Mouse (Mus musculus): ENCODE data around the gene Rassf6. TPM values are rescaled to one million over a fixed set of nuclear protein-coding genes. Genes with fewer than 3 reads are reported as not detected.
A peak's percentile ranks its signal among the peaks of the same experiment; 100 is the strongest.

Rassf6 gene
- total and polyA plus RNA-seq, 2 experiments = 3.9 to 30.1 TPM

DNA sequence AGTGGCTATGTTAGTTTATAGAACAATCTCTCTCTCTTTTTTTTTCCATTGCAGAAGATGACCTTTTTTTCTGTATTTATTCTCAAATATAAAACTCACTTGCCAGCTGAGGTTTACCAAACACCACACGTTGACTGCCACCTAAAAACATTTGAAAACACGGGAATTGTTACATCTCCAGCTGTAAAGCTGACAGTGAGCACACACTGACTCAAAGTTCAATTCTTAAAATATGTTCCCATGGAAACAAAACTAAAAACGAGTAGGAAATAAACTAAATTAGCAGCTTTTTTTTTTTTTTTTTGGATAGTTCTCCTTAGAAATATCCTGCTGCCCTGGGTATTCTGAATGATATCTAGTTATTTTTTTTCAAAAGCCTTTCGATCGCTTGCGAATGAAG, 75.3 kb downstream of the Rassf6 start:
- no peak for TF ChIP-seq CTCF (IDR thresholded peaks at IDR 0.05; ENCODE audit: low read depth, low read length)
- no peak for TF ChIP-seq POLR2A (IDR thresholded peaks at IDR 0.05; ENCODE audit: extremely low read depth, insufficient read depth, low read length)
- no peak for DNase-seq (ENCODE audit: extremely low read depth, low read depth, low spot score)
- WGBS = 52% methylated on average over 6 of the region's 6 CpGs

GRCm38 (mm10) chr5:90564161-90564560, 76.3 kb downstream of the Rassf6 start:
- WGBS = 37% methylated on average over 4 of the region's 4 CpGs
- Histone ChIP-seq H3K27ac (replicated peaks; ENCODE audit: insufficient read depth, low read depth, low read length) (peak overlapping the region; percentile 32), H3K79me2 (ENCODE audit: control insufficient read depth, insufficient read depth, low read length) (0 out of 2 replicates have a peak, but pooled peaks cover 3% of the 10 kb centered on the region), H3K9ac (ENCODE audit: low read depth, low read length) (no peak overlapping the region), H3K36me3 (ENCODE audit: control insufficient read depth, insufficient read depth, low read length) (peaks cover 6% of the 10 kb centered on the region; the same call in 1 of the 2 replicates), H3K4me1 (ENCODE audit: control insufficient read depth, insufficient read depth, low read length) (peaks cover 18% of the 10 kb centered on the region), H3K4me3 (ENCODE audit: insufficient read depth, low read depth, low read length) (no peak overlapping the region), H3K27me3 (ENCODE audit: control insufficient read depth, insufficient read depth, low read length) (no peaks in the 10 kb centered on the region)
- TF ChIP-seq CTCF (IDR thresholded peaks at IDR 0.05; ENCODE audit: low read depth, low read length) (no peak), POLR2A (IDR thresholded peaks at IDR 0.05; ENCODE audit: extremely low read depth, insufficient read depth, low read length) (no peak)
- no peak for DNase-seq (ENCODE audit: extremely low read depth, low read depth, low spot score)

More for the DNA sequence above, 75.3 kb downstream of the Rassf6 start:
- Histone ChIP-seq H3K9ac (ENCODE audit: low read depth, low read length) (no peak overlapping the region), H3K36me3 (ENCODE audit: control insufficient read depth, insufficient read depth, low read length) (peaks cover 13% of the 10 kb centered on the region), H3K4me1 (ENCODE audit: control insufficient read depth, insufficient read depth, low read length) (peaks cover 21% of the 10 kb centered on the region), H3K27me3 (ENCODE audit: control insufficient read depth, insufficient read depth, low read length) (no peaks in the 10 kb centered on the region), H3K79me2 (ENCODE audit: control insufficient read depth, insufficient read depth, low read length) (0 out of 2 replicates have a peak, but pooled peaks cover 3% of the 10 kb centered on the region), H3K4me3 (ENCODE audit: insufficient read depth, low read depth, low read length) (no peak overlapping the region), H3K27ac (replicated peaks; ENCODE audit: insufficient read depth, low read depth, low read length) (no peak overlapping the region; the same call in 1 of the 2 replicates)

- Histone ChIP-seq H3K4me3 (ENCODE audit: insufficient read depth, low read depth, low read length) (peak overlapping the region; percentile 0; the same call in 1 of the 2 replicates), H3K79me2 (ENCODE audit: control insufficient read depth, insufficient read depth, low read length) (0 out of 2 replicates have a peak, but pooled peaks cover 3% of the 10 kb centered on the region), H3K4me1 (ENCODE audit: control insufficient read depth, insufficient read depth, low read length) (peaks cover 17% of the 10 kb centered on the region), H3K9ac (ENCODE audit: low read depth, low read length) (peak overlapping the region; percentile 32), H3K27me3 (ENCODE audit: control insufficient read depth, insufficient read depth, low read length) (no peaks in the 10 kb centered on the region), H3K36me3 (ENCODE audit: control insufficient read depth, insufficient read depth, low read length) (peaks cover 6% of the 10 kb centered on the region; the same call in 1 of the 2 replicates), H3K27ac (replicated peaks; ENCODE audit: insufficient read depth, low read depth, low read length) (peak overlapping the region; percentile 55)
- peak; percentile 61 for DNase-seq (ENCODE audit: extremely low read depth, low read depth, low spot score)
- TF ChIP-seq POLR2A (IDR thresholded peaks at IDR 0.05; ENCODE audit: extremely low read depth, insufficient read depth, low read length) (no peak), CTCF (IDR thresholded peaks at IDR 0.05; ENCODE audit: low read depth, low read length) (no peak)
- WGBS = 33% methylated on average over 4 of the region's 4 CpGs
These were observed 77.6 kb downstream of the Rassf6 start for GRCm38 (mm10) chr5:90562880-90563279.

DNA sequence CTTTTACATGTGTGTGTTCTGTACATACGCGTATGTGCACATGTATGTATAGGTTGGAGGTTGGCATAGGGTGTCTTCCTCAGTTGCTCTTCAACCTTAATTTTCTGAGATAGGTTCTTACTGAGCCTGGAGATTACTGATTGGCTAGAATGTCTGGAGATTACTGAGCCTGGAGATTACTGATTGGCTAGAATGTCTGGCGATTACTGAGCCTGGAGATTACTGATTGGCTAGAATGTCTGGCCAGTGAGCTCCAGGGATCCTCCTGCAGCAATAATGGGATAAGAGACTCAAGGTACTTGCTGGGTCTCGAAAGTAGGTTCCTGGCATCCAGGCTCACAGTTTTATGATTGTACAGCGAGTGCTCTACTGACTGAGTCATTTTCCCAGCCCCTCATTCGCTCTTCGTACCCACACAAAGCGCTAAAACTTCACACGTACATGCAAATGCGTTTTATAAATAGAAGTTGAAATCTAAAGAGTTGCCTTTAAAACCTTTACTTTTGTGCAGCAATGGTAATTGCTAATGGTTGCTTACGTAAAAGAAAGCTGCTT, 78.7 kb downstream of the Rassf6 start:
- Histone ChIP-seq H3K4me1 (ENCODE audit: control insufficient read depth, insufficient read depth, low read length) (peaks cover 9% of the 10 kb centered on the region), H3K27me3 (ENCODE audit: control insufficient read depth, insufficient read depth, low read length) (no peaks in the 10 kb centered on the region), H3K4me3 (ENCODE audit: insufficient read depth, low read depth, low read length) (peak overlapping the region; percentile 56), H3K79me2 (ENCODE audit: control insufficient read depth, insufficient read depth, low read length) (0 out of 2 replicates have a peak, but pooled peaks cover 3% of the 10 kb centered on the region), H3K9ac (ENCODE audit: low read depth, low read length) (peak overlapping the region; percentile 91), H3K36me3 (ENCODE audit: control insufficient read depth, insufficient read depth, low read length) (peaks cover 4% of the 10 kb centered on the region; the same call in 1 of the 2 replicates), H3K27ac (replicated peaks; ENCODE audit: insufficient read depth, low read depth, low read length) (peak overlapping the region; percentile 100)
- DNase-seq (ENCODE audit: extremely low read depth, low read depth, low spot score) = peak; percentile 98
- no peak for TF ChIP-seq CTCF (IDR thresholded peaks at IDR 0.05; ENCODE audit: low read depth, low read length)
- 0 out of 2 replicates have a peak, but pooled peaks have one; percentile 43 for TF ChIP-seq POLR2A (IDR thresholded peaks at IDR 0.05; ENCODE audit: extremely low read depth, insufficient read depth, low read length)
- WGBS = 33% methylated on average over 11 of the region's 11 CpGs

DNA sequence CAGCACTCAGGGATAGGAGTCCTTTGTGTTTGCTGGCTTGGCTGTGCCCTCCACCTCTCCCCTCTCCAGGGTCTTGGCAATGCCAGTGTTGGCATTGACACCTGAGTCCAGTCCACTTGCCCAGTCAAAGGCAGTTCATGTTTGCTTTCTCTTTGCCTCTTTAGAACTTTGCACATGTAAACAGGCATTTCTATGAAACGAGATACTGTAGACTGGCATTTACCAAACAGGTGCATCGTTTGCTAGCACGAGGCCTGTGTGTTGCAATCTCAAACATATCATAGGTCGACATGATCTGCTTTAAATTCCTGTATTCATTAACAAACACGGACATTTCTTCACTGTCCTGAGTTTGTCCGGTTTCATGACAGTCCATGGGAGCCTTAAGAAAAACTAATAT, 79.7 kb downstream of the Rassf6 start, which contains the start of gene 5830473C10Rik:
Gene 5830473C10Rik, plus strand, starts transcription at position 365 of the 400 bp plus-strand sequence.
- TF ChIP-seq CTCF (IDR thresholded peaks at IDR 0.05; ENCODE audit: low read depth, low read length) (no peak), POLR2A (IDR thresholded peaks at IDR 0.05; ENCODE audit: extremely low read depth, insufficient read depth, low read length) (no peak)
- DNase-seq (ENCODE audit: extremely low read depth, low read depth, low spot score) = peak; percentile 100
- WGBS = 22% methylated on average over 6 of the region's 6 CpGs

DNA sequence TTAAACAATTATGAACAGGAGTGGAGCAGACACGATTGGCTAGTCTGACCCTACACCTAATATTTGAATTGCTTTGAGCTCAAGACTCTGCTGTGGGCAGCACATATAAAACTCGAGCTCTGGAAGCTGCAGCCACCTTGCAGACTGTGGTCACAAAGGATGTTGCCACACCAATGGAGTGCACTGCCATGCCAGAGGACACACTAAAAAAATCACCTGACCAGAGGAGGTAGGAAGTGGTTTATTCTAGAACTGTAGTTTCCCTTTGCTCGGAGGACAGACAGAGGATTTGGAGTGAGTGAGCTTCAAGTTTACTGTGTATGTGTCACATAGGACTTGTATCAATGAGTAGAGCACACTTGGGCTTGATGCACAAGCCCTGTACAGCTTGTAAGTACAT, 84.4 kb downstream of the Rassf6 start:
- Histone ChIP-seq H3K4me1 (ENCODE audit: control insufficient read depth, insufficient read depth, low read length) (peaks cover 17% of the 10 kb centered on the region), H3K27me3 (ENCODE audit: control insufficient read depth, insufficient read depth, low read length) (no peaks in the 10 kb centered on the region), H3K79me2 (ENCODE audit: control insufficient read depth, insufficient read depth, low read length) (no peaks in the 10 kb centered on the region), H3K4me3 (ENCODE audit: insufficient read depth, low read depth, low read length) (no peak overlapping the region), H3K36me3 (ENCODE audit: control insufficient read depth, insufficient read depth, low read length) (peaks cover 12% of the 10 kb centered on the region), H3K27ac (replicated peaks; ENCODE audit: insufficient read depth, low read depth, low read length) (peak overlapping the region; percentile 52; the same call in 1 of the 2 replicates), H3K9ac (ENCODE audit: low read depth, low read length) (no peak overlapping the region)
- WGBS = 43% methylated on average over 3 of the region's 3 CpGs
- DNase-seq (ENCODE audit: extremely low read depth, low read depth, low spot score) = no peak
- TF ChIP-seq CTCF (IDR thresholded peaks at IDR 0.05; ENCODE audit: low read depth, low read length) = no peak
- no peak for TF ChIP-seq POLR2A (IDR thresholded peaks at IDR 0.05; ENCODE audit: extremely low read depth, insufficient read depth, low read length)

More for the DNA sequence above, 79.7 kb downstream of the Rassf6 start, which contains the start of gene 5830473C10Rik:
- peak within 1 kb of the TSS; percentile 100 for H3K27ac ChIP-seq (replicated peaks; ENCODE audit: insufficient read depth, low read depth, low read length)
- peak within 1 kb of the TSS; percentile 56 for H3K4me3 ChIP-seq (ENCODE audit: insufficient read depth, low read depth, low read length)
- H3K27me3 ChIP-seq (ENCODE audit: control insufficient read depth, insufficient read depth, low read length) = no peaks in the 10 kb centered on the region
- peak within 1 kb of the TSS; percentile 91 for H3K9ac ChIP-seq (ENCODE audit: low read depth, low read length)
- 0 out of 2 replicates have a peak, but pooled peaks cover 3% of the 10 kb centered on the region for H3K79me2 ChIP-seq (ENCODE audit: control insufficient read depth, insufficient read depth, low read length)
- peaks cover 7% of the 10 kb centered on the region for H3K4me1 ChIP-seq (ENCODE audit: control insufficient read depth, insufficient read depth, low read length)
- no peaks in the 10 kb centered on the region for H3K36me3 ChIP-seq (ENCODE audit: control insufficient read depth, insufficient read depth, low read length)

Other genes starting within 250 kb of the Rassf6 start
- 64,755 and 74,209 TPM in 2 replicates for gene Alb, start 179.8 kb downstream of the Rassf6 start, total RNA-seq (2014; rRNA removed)
- 38,500 and 40,596 TPM in 2 replicates for gene Alb, start 179.8 kb downstream of the Rassf6 start, polyA plus RNA-seq (2012; rRNA removed)
- 1.3 and 1.9 TPM in 2 replicates for gene Afp, start 149.9 kb downstream of the Rassf6 start, total RNA-seq (2014; rRNA removed)
- 0.10 and 0.23 TPM in 2 replicates for gene Afp, start 149.9 kb downstream of the Rassf6 start, polyA plus RNA-seq (2012; rRNA removed)
- gene Afm, start 121.7 kb downstream of the Rassf6 start, total RNA-seq (2014; rRNA removed) = 233 and 234 TPM in 2 replicates
- 108 and 116 TPM in 2 replicates for gene Afm, start 121.7 kb downstream of the Rassf6 start, polyA plus RNA-seq (2012; rRNA removed)
- gene 5830473C10Rik, start 79.5 kb downstream of the Rassf6 start, total RNA-seq (2014; rRNA removed) = 22.2 and 39.4 TPM in 2 replicates
- 20.6 and 36.0 TPM in 2 replicates for gene 5830473C10Rik, start 79.5 kb downstream of the Rassf6 start, polyA plus RNA-seq (2012; rRNA removed)
- 0.09 TPM in 1 of 2 replicates, not detected in the other for gene Cxcl5, start 118.7 kb upstream of the Rassf6 start, total RNA-seq (2014; rRNA removed)
- gene Cxcl5, start 118.7 kb upstream of the Rassf6 start, polyA plus RNA-seq (2012; rRNA removed) = 0.05 and 0.06 TPM in 2 replicates
- 0.65 and 1.1 TPM in 2 replicates for gene Ppbp, start 127.9 kb upstream of the Rassf6 start, total RNA-seq (2014; rRNA removed)
- gene Ppbp, start 127.9 kb upstream of the Rassf6 start, polyA plus RNA-seq (2012; rRNA removed) = 1.5 TPM in 1 of 2 replicates, not detected in the other
- gene Pf4, start 131.8 kb upstream of the Rassf6 start, total RNA-seq (2014; rRNA removed) = 1.4 and 2.2 TPM in 2 replicates
- 1.1 and 3.0 TPM in 2 replicates for gene Pf4, start 131.8 kb upstream of the Rassf6 start, polyA plus RNA-seq (2012; rRNA removed)
- not detected in 2 replicates for gene Cxcl3, start 145.4 kb upstream of the Rassf6 start, total RNA-seq (2014; rRNA removed)
- not detected in 2 replicates for gene Cxcl3, start 145.4 kb upstream of the Rassf6 start, polyA plus RNA-seq (2012; rRNA removed)
- not detected in 2 replicates for gene Cxcl15, start 153.9 kb upstream of the Rassf6 start, total RNA-seq (2014; rRNA removed)
- gene Cxcl15, start 153.9 kb upstream of the Rassf6 start, polyA plus RNA-seq (2012; rRNA removed) = not detected in 2 replicates